Mouse (Mus musculus) urinary bladder, postnatal 4 days (tissue): ENCODE data around the gene Pank1.

ENCODE experiments used
- DNase-seq, 2 experiments: peaks; one replicate each; pipeline ENCODE4 v3.0.0; 2021 to 2022; ENCODE audit warnings: low spot score in 2 of 2

The Pank1 gene

DNA sequence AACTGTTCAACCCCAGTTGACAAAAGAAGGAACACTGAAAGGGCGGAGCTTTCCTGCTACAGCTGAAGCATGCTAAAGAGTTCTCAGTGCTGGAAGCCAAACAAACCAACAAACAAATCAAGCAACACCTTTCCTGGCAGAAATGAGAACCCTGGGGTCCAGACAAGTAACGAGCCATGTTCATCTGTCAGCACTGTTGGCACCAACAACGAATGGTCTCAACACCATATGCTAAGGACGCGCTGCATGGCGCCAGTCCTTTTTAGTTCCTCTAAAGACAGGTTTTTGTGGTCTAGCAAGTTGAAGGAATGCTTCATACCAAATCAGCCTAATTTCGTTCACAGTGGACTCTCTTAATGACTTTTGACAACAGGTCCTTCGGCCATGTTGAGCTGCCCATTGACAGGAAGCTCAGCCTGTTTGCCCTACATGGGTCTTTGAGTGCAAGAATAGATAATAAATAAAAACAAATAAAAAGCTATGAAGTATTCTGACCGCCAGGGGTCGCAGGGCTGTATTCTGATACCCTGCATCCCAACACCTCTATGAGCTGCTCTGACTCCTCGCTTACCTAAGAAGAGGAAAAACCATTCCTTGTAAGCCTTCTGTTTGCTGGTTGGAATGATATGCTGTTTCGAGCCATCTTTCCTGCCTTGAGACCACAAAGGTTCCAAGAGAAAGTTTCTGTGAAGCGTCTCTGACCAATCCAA, 53.2 kb downstream of the Pank1 start:
- DNase-seq, result no peak

DNA sequence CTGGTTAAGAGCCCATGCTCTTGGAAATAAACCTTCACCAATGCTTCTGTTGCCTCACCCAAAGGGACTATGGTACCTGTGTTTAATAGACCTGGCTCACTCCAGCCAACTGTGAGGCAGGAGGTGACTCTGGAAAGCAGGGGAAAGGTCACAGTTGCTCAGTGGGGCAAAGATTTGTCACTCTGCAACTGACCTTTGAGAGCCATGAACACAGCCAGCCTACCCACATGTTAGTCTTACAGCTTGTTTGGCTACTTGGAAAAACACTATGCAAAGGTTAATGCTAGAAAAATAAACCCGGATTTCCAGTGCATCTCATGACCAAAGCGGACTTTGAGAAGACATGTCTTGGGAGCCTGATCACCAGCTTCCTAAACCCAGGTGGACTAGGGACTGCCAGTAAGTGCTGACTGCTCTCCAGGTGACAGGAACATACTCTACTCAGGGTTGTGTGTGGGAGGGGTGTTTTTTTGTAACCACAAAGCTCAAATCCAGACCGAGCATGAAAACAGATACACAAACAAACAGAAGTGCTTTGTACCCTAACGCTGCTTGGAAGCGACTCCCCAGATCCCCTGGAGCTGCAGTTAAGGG, 59.6 kb downstream of the Pank1 start:
- DNase-seq, result no peak

DNA sequence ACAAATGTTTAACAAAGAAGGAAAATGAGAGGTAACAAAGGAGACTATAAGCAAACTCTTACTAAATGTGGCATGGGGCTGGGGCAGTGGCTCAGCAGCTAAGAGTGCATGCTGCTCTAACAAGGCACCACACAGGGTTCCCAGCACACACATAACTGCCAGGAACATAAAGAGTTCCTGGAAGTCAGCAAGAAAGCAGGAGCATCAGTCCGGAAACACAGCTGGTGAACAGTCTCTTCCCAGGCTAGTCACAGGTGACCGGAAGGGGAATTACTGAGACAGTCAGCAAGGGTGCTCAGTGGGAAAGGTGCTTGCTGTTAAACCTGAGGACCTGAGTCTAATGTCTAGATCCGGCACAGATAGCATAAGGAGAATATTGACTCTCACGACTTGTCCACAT, 63.9 kb downstream of the Pank1 start:
- DNase-seq, result no peak

DNA sequence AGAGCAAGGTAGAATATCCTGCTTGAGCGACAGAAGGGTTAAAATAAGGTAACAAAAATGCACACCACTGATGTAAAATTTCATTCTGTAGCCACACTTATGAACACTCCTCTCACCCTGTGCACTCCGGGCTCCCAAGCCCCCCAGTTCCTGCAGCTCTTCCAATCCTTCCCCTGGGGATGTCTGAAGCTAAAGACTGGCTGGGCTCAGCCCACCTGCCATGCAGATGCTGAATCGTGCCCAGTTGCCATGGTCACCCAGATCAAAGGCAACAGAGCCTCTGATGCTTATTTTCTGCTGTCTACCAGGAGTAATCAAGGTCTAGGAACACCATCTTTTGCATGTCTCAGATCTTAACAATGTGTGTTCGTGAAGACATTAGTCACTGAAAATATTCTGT, 64.6 kb downstream of the Pank1 start:
- no peak for DNase-seq

DNA sequence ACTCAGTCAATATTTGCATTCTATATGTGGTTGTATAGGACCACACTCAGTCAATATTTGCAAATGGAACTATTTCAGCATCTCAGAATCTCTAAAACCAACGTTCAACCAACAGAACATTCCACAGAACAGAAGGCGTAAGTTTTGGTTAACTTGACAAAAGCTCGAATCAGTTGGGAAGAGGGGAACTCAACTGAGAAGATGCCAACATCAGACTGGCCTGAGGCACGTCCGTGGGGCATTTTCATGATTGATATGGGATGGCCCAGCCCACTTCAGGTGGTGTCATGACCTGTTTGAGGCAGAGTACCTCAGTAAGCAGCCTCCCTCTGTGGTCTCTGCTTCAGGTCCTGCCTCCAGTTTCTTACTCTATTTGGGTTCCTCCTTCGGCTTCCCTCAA, 65.3 kb downstream of the Pank1 start:
- DNase-seq, result no peak

DNA sequence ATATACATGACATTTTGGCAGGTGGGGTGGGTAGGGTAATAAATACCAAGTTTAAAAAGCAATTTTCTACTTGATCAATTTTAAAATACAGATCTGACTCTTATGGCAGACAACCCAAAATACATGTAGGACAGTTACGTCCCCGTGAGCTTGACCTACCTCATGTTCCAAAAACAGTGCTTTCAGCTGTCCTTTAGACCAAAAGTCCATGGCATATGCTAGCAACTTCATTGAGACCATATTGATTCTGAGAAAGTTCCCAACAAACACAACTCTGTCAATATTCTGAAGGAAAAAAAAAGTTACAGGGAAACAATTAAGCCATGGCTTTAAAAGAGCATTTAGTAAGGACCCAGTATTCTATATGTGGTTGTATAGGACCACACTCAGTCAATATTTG, 65.7 kb downstream of the Pank1 start:
- no peak for DNase-seq

DNA sequence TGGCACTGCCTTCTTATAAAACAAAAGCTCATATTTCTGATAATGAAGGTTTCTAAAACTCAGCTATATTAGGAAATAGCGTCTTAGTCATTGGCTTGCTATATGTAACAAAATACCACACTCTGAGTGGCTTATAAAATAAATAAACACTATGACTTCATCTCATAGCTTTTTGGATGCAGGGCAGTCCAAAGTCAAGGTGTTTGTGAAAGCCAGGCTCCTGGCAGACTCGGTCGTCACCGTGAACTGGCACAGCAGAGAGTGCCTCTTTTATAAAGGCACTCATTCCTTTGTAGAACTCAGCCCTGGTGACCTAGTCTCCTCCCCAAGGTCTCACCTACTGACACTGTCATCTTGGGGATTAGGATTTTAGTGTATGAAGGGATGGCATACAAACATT, 66.5 kb downstream of the Pank1 start:
- DNase-seq, result no peak

DNA sequence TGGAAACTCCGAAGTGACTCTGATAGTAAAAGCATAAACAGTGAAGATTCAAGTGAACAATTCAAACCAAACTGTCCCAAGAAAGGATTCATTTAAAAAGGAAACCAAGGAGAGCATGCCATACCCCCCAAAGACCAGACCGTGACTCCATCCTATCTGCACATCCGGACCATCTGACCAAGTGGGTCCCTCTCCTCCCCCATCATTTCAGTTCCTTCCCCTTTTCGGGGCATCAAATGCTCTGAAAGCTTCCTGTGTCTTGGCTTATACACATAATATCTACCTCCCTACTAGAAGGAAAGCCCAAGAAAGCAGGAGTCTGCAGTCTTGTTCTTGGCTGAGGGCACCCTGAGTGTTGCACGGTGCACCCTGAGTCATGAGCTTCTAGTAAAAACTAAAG, 72.1 kb downstream of the Pank1 start:
- DNase-seq, result no peak

DNA sequence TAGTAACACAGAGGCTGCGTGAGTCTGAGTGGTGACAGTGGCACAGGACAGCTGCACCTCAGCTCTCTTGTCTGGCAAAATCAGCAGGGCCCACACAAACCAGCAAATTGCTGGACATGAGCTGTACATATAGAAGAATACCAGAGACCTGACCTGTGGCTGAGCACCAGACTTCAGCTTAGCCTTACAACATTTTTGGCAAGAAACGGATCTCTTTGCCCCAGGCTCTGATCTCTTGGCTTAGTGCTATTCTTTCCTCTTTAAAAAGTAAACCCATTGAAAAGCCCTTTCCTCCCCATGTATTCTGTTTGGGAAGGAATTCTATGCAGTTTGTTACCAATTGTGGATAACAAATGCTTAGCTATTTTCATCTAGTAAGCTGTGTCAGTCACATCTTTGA, 74.2 kb downstream of the Pank1 start:
- no peak for DNase-seq

DNA sequence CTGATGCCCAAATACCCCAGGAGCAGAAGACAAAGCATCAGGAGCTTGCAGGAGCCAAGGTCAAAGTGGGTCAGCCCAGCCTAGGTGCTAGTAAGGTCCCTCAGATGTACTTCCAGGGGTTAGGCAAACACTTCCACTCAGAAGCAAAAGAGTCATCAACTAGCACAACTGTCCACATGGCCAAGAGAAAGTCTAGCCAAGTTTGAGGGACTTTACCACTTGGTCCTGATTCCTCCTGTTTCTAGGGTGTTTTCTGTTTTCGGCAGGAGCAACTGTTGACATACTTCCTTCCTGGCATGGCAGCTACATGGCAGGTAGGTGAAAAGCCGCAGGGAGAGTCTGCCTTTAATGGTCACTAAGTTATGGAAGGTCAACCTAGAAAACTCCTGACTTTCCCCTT, 74.7 kb downstream of the Pank1 start:
- no peak for DNase-seq

DNA sequence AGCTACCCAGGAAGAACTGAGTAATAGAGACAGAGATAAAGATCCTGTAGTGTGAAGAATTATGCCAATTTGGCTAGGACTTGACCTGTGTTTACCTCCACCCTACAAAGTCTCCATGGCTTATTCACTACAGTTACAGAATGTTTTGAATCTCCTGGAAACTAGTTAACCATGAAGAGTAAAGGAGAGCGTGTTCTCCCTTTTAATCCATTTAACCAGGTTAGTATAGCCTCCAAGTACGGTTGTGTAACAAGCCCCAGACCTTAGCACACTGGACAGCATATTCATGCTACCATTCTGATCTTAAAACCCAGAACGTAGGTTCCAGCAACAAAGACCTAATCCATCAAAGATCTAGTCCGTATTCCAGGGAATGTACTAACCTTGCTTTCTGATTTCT, 75.9 kb downstream of the Pank1 start:
- no peak for DNase-seq

DNA sequence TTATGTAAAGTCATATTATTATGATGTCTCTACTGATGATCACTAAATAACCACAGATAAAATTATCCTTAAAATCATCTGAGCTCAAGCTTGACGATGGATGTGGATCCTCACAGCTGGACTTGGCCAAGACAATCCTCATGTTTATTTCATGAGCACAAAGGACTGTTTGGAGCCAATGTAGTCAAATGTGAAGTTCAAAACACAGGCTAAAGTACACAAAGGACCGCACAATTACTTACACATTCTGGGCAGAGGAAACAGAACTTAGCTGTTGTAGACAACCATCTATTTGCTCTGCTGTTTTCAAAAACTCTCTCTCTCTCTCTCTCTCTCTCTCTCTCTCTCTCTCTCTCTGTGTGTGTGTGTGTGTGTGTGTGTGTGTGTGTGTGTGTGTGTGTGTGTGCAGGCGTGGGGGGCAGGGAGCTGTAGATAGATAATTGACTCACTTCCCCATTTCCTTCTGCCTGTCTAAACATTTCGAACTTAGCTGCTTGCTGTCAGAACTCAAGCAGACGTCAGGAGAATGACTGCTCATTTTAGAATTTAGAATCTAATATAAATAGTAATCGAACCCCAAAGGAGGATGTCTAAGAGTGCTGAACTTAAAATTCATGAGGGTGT, 79.5 kb downstream of the Pank1 start:
- no peak for DNase-seq

DNA sequence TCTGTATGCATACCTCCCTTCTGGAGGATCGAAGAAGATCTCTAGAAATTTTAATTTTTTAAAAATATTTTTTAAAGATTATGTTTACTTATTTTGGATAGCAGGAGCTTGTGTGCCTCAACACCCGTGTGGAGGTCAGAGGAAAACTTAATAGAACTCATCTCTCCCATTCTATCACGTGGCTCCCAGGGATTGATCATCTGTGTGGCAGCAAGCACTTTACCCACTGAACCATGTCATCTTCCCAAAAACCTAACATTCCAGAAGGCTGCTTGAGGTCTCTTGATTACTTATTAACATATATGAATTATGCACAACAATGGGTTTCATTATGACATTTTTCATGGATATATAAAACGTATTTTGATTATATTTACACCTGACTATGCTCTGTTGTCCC, 82.9 kb downstream of the Pank1 start:
- no peak for DNase-seq

DNA sequence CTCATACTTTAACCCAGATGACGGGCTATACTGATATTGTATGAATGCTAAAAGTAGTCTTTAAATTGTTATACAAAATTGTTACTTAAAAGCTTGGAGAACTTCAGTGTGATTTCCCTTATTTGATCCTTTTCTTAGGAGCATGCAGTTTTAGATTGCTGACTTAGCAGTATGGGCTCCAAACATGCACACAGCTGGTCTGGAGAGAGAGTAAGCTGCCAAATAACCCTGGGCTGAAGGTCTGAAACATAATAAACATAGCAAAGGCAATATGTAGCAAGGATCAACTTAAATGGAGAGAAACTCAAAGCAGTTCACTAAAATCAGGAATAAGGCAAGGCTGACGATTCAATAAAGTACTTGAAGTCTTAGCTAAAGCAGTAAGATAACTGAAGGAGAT, 96.8 kb downstream of the Pank1 start:
- DNase-seq, result no peak

DNA sequence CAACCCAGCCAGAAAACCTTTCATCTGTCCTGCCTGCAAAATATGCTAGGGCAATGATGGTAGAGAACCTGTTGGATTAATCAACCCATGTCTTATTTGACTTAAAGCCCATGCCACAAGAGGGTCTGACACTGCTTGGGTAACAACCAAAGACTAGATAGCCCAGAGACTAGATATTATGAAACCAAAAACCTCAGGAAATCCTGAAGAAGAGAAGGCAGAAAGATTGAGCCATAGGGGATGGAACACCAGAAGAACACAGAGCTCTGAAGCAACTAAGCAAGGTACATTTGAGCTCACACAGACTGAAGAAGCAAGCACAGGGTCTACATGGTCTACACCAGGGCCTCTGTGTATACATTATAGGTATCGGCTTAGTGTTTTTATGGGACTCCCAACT, 100.3 kb downstream of the Pank1 start:
- no peak for DNase-seq

DNA sequence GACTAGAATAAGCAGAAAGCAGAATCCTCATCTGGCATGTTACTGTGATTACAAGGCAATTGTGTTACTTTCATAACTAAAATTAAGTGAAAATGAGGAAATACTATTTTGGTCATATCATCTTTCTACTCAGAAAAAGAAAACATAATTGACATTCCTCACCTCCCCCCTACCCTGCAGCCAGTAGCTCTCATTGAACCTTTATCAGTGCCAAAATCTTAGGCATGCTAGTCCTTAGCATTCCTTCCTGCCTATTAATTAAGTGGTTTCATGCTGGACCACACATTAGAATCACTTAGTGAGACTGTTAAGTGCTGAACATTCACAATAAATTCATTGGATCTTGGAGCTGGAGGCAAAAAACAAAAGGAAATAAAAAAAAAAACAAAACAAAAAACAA, 101.2 kb downstream of the Pank1 start:
- DNase-seq, result no peak

DNA sequence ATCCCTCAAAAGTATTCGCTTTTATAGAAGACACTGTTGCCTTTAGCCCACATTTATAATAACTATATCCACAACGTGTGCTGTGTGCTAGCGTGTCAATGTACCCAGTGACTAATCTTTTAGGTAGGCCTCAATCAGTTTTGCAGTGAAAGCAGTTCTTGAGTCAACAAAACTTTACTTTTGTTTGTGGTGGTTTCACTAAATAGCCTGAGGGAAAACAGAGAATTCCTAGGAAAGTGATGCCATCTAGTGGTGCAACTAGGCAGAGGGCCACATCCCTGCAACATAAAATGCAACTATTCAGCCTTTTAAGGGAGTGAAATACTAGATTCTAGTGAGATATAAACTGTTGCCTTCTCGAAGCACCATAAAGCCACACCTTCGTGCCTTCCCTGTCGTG, 106.5 kb downstream of the Pank1 start:
- DNase-seq, result no peak

DNA sequence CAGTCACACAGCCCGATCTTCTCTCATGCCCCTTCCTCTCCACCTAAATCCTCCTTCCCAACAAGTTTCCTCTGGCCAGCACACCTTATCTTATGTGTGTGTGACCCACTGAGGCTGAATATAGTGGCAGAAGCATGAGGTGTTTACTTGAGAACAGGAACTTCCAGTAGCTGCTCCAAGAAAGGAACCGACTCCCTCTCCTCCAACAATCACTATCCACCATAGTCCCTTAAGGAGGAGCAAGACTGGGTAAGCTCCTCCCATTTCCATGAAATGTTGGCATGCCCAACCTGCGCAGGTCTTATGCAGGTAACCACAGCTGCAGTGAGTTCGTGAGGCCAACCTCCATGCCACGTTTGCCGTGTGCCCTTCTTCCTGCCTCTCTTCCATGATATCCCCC, 108.5 kb downstream of the Pank1 start:
- no peak for DNase-seq

DNA sequence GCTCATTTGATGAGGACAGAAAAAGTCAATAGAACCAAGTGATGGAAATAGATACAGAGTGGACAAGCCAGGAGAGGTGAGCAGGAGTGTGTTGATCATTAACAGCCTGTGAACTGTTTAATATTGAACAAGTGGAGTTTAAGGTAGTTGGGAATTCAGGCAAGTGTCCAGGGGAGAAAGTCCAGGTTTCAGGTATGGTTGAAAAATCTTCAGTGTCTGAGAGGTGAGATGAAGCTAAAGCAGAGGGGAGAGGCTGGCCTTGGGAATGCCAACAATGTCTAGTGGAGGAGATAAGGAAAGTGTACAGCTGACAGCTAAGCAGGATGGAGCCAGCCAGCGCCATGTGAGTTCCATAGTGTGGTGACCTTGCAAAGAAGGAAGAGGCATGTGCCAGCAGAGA, 120.5 kb downstream of the Pank1 start:
- DNase-seq, result no peak
